Mouse (Mus musculus): Measurements from ENCODE around the gene Klc1. TPM values are rescaled to one million over a fixed set of nuclear protein-coding genes. Genes with fewer than 3 reads are reported as not detected.

Klc1 gene
- polyA plus RNA-seq, 1 experiment: 790 TPM

DNA sequence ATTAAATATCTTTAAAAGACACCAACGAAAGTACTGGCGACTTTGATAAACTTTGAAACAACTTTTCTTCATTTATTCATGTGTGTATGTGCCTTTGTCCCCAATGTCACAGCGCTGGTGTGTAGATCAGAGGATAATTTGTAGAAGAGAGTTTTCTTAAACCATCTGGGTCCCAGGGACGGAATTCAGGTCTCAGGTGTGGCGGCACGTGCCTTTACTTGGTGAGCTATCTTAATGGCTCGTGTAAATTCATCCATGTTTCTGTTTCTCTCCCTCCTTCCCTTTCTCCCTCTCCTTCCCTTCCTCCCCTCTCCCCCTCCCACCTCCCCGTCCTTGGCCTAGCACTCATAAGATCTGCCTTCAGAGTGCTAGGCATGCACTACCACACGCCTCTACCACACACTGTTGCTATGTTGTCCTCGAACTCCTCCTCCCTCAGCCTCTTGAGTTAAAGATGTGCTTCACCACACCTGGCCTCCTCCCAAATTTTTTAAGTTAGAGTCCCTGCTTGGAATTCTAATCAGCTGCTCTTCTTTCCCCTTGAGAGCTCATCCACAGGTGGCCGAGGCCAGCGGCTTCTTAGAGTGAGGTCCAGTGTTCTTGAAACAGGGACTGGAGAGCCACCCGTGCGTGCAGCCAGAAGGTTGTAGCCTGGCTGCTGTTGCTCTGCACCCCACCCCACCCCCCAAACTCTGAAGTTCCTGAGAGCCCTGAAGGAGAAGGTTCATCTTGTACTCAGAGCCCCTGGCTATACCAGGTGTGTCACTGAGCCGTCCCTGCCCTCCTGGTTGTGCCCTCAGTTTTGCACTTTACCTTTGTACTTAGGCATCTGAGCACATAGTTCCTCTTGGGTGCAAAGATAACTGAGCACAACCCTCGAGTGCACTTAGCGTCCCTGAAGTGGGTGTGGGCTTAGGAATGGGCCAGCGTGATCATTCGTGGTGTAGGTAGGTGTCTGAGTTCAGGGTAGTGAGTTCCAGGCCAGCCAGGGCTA, 56.4 kb downstream of the Klc1 start:
- H3K27ac ChIP-seq (ENCODE audit: insufficient read depth, low read length): no peak overlapping the region
- peaks cover 9% of the 10 kb centered on the region for H3K4me1 ChIP-seq (ENCODE audit: control insufficient read depth, insufficient read depth, low read length)
- TF ChIP-seq POLR2A (IDR thresholded peaks at IDR 0.05; ENCODE audit: extremely low read depth, insufficient read depth, low read length) (no peak), CTCF (IDR thresholded peaks at IDR 0.05; ENCODE audit: extremely low read depth, insufficient read depth, low read length) (no peak)
- peak overlapping the region; percentile 87 for H3K4me3 ChIP-seq (ENCODE audit: insufficient read depth, low read length)

DNA sequence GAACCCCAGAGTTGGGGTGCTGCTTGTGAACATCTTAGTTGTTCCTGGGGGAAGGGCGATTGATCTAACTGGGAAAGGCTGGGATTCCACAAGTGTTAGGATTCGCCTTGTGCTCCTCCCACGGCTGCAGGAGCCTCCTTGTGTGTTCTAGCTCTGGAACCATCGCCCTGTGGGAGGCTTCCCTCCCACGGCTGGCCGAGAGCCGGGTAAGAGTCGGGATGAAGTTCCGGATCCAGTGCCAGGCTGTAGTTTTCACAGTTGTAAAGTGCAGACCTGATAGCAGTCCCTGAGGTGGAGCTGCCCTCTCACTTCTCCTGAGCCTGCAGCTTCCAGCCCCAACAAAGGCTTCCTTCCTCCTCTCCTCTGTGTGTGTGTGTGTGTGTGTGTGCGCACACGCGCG, 57.9 kb downstream of the Klc1 start:
- Histone ChIP-seq H3K27ac (ENCODE audit: insufficient read depth, low read length) (no peak overlapping the region), H3K4me1 (ENCODE audit: control insufficient read depth, insufficient read depth, low read length) (peaks cover 8% of the 10 kb centered on the region), H3K4me3 (ENCODE audit: insufficient read depth, low read length) (no peak overlapping the region)
- TF ChIP-seq CTCF (IDR thresholded peaks at IDR 0.05; ENCODE audit: extremely low read depth, insufficient read depth, low read length): no peak
- TF ChIP-seq POLR2A (IDR thresholded peaks at IDR 0.05; ENCODE audit: extremely low read depth, insufficient read depth, low read length): no peak

DNA sequence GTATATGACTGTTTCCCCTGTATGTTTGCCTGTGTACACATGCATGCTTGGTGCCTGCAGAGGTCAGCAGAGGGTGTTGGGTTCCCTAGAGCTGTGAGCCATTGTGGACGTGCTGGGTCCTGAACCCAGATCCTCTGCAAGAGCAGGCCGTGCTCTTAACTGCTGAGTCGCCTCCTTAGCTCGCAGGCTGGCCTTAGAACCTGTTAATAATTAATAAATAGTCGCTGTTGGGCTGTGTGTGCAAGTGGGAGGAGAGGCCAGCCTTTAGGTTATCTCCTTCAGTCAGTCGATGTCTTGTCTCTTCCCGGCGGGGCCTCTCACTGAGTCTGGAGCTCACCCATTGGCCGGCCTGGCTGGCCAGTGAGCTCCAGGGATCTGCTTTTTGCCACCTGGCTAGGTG, 58.3 kb downstream of the Klc1 start:
- no peak overlapping the region for H3K27ac ChIP-seq (ENCODE audit: insufficient read depth, low read length)
- TF ChIP-seq POLR2A (IDR thresholded peaks at IDR 0.05; ENCODE audit: extremely low read depth, insufficient read depth, low read length) (no peak), CTCF (IDR thresholded peaks at IDR 0.05; ENCODE audit: extremely low read depth, insufficient read depth, low read length) (no peak)
- H3K4me3 ChIP-seq (ENCODE audit: insufficient read depth, low read length): no peak overlapping the region
- H3K4me1 ChIP-seq (ENCODE audit: control insufficient read depth, insufficient read depth, low read length): peaks cover 8% of the 10 kb centered on the region

DNA sequence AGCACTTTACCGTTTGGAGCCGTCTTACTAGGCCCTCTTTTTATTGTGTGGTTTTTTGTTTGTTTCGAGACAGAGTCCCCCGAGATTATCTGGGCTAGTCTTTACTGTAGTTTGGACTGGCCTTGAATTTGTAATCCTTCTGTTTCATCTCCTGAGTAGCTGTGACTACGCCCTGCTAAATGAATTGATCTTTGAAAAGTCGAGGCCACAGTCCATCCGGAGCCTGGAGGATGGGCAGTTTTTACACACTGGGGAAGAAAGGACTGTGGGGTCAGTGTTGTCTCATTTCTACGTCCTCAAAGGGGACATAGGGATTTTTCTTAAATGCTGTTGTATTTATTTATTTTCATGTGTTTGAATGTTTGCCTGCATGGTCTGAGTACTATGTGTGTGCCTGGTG, 59.3 kb downstream of the Klc1 start:
- TF ChIP-seq CTCF (IDR thresholded peaks at IDR 0.05; ENCODE audit: extremely low read depth, insufficient read depth, low read length) (no peak), POLR2A (IDR thresholded peaks at IDR 0.05; ENCODE audit: extremely low read depth, insufficient read depth, low read length) (no peak)
- Histone ChIP-seq H3K4me1 (ENCODE audit: control insufficient read depth, insufficient read depth, low read length) (peaks cover 8% of the 10 kb centered on the region), H3K4me3 (ENCODE audit: insufficient read depth, low read length) (no peak overlapping the region), H3K27ac (ENCODE audit: insufficient read depth, low read length) (no peak overlapping the region)

DNA sequence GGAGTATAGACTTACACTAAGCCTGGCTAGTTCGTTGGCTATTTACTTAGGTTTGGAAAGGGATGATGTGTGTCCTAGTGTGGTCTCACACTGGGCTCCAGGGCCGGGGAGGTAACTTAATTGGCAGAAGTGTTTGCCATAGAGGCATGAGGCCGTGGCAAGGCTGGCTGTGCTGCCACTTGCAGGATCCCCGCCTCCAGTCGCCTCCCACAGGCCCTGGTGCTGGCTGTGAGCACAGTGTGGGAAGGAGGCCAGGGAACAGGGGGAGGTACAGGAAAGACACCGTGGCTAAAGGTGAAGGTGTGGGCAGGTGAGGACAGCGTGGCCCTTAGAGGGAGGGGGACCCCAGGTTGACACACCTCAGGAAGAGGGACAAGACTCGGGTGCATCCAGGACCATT, 61.3 kb downstream of the Klc1 start:
- TF ChIP-seq CTCF (IDR thresholded peaks at IDR 0.05; ENCODE audit: extremely low read depth, insufficient read depth, low read length) (no peak), POLR2A (IDR thresholded peaks at IDR 0.05; ENCODE audit: extremely low read depth, insufficient read depth, low read length) (no peak)
- peaks cover 8% of the 10 kb centered on the region for H3K4me1 ChIP-seq (ENCODE audit: control insufficient read depth, insufficient read depth, low read length)
- H3K27ac ChIP-seq (ENCODE audit: insufficient read depth, low read length): no peak overlapping the region
- no peak overlapping the region for H3K4me3 ChIP-seq (ENCODE audit: insufficient read depth, low read length)

DNA sequence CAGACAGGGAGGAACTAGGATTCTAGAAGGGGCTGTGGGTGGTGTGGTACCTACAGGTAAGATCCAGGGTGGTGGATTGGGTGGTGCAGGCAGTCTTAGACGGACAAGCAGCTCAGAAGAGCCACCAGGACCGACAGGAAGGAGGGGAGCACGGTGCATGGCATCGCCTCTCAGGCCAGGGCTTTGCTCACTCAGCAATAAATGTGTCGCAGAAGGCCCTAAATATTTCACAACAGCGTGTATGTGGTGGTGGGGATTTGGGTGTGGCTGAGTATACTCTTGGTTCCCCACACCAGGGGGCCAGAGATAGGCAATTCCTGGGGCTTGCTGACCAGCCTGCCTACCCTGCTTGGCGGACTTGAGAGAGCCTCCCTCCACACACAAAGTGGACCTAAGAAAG, 62.1 kb downstream of the Klc1 start:
- no peak for TF ChIP-seq POLR2A (IDR thresholded peaks at IDR 0.05; ENCODE audit: extremely low read depth, insufficient read depth, low read length)
- no peak for TF ChIP-seq CTCF (IDR thresholded peaks at IDR 0.05; ENCODE audit: extremely low read depth, insufficient read depth, low read length)
- H3K4me3 ChIP-seq (ENCODE audit: insufficient read depth, low read length): no peak overlapping the region
- no peak overlapping the region for H3K27ac ChIP-seq (ENCODE audit: insufficient read depth, low read length)
- peaks cover 6% of the 10 kb centered on the region for H3K4me1 ChIP-seq (ENCODE audit: control insufficient read depth, insufficient read depth, low read length)

DNA sequence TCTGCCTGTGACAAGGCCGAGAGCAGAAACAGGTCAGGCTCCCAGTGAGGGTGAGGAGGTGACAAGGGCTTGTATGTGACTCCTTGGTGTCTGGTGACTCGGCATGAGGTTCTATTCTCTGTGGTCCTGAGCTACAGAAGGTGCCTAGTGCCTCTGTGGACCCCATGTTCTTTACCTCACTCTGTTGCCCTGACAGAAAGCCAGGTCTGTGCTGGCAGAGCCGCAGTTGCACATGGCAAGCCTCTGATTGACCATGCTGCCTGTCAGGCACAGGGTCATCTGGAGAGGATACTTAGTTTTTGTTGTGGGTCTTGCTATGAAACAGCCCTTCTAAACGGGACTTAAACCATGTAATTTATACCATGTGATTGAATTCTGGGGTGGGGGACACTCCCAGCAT, 63.3 kb downstream of the Klc1 start:
- Histone ChIP-seq H3K4me3 (ENCODE audit: insufficient read depth, low read length) (no peak overlapping the region), H3K27ac (ENCODE audit: insufficient read depth, low read length) (no peak overlapping the region)

DNA sequence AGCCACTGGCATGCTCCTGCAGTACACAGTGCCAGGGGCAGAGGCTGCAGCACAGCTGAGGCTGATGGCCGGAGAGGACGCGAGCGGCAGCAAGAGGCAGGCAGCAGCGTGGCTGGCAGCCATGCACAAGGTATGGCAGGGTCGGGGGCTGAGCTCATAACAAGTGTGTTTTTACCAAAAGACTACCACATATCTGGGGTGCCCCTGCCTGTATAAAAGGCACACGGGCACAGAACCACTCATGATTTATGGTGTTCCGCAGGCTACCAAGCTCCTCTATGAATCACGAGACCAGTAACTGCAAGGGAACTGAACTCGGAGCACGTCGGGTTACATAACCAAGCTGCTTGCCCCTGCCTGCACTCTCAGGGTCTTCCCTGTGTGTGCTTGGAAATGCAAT, 68.9 kb downstream of the Klc1 start:
- H3K4me3 ChIP-seq (ENCODE audit: insufficient read depth, low read length): no peak overlapping the region
- TF ChIP-seq CTCF (IDR thresholded peaks at IDR 0.05; ENCODE audit: extremely low read depth, insufficient read depth, low read length) (no peak), POLR2A (IDR thresholded peaks at IDR 0.05; ENCODE audit: extremely low read depth, insufficient read depth, low read length) (no peak)
- H3K27ac ChIP-seq (ENCODE audit: insufficient read depth, low read length): no peak overlapping the region
- peaks cover 5% of the 10 kb centered on the region for H3K4me1 ChIP-seq (ENCODE audit: control insufficient read depth, insufficient read depth, low read length)

More for the DNA sequence above, 63.3 kb downstream of the Klc1 start:
- TF ChIP-seq POLR2A (IDR thresholded peaks at IDR 0.05; ENCODE audit: extremely low read depth, insufficient read depth, low read length) (no peak), CTCF (IDR thresholded peaks at IDR 0.05; ENCODE audit: extremely low read depth, insufficient read depth, low read length) (no peak)
- H3K4me1 ChIP-seq (ENCODE audit: control insufficient read depth, insufficient read depth, low read length): peaks cover 2% of the 10 kb centered on the region; the same call in 1 of the 2 replicates

DNA sequence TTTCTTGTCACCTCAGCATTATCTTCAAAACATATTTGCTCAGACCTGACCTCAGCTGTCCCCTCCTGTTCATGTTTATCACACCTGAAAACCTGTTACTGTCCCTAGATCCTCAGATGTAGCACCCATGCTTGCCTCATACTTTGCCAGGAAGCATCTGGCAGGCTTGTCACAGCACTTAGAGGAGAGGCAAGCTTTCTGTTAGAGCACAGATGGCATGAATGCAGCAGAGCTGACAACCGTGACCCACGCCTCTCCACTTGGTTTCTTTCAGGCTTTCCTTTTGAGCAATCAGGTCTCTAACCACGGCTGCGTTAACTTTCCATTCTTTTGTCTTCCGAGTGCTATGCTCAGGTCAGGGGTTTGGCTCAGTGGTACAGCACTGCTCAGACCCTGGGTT, 70.8 kb downstream of the Klc1 start:
- no peak overlapping the region for H3K4me3 ChIP-seq (ENCODE audit: insufficient read depth, low read length)
- TF ChIP-seq CTCF (IDR thresholded peaks at IDR 0.05; ENCODE audit: extremely low read depth, insufficient read depth, low read length) (no peak), POLR2A (IDR thresholded peaks at IDR 0.05; ENCODE audit: extremely low read depth, insufficient read depth, low read length) (no peak)
- no peak overlapping the region for H3K27ac ChIP-seq (ENCODE audit: insufficient read depth, low read length)
- peaks cover 5% of the 10 kb centered on the region for H3K4me1 ChIP-seq (ENCODE audit: control insufficient read depth, insufficient read depth, low read length)

DNA sequence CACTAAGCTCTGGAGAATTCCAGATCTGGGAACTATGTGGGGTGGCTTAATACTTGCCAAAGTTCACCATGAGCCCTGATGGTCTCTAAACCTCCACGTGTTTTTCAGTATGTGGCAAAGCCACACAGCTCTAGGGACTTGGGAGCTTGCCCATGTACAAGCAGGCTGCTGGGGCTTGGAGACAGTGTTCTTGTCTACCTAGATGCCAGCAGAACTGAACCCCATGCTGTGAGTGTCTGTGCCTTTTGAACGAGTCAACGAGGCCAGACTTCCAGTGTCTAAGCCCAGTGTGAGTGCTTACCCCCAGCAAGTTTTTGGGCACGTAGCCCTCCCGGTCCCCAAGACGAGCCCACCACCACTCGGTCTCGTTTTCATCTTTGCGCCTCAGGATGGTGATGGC, 71.3 kb downstream of the Klc1 start:
- Histone ChIP-seq H3K4me3 (ENCODE audit: insufficient read depth, low read length) (no peak overlapping the region), H3K27ac (ENCODE audit: insufficient read depth, low read length) (no peak overlapping the region), H3K4me1 (ENCODE audit: control insufficient read depth, insufficient read depth, low read length) (peaks cover 5% of the 10 kb centered on the region)
- TF ChIP-seq POLR2A (IDR thresholded peaks at IDR 0.05; ENCODE audit: extremely low read depth, insufficient read depth, low read length) (no peak), CTCF (IDR thresholded peaks at IDR 0.05; ENCODE audit: extremely low read depth, insufficient read depth, low read length) (no peak)
